Mouse (Mus musculus): ENCODE results near the gene Arl4a.

DNA sequence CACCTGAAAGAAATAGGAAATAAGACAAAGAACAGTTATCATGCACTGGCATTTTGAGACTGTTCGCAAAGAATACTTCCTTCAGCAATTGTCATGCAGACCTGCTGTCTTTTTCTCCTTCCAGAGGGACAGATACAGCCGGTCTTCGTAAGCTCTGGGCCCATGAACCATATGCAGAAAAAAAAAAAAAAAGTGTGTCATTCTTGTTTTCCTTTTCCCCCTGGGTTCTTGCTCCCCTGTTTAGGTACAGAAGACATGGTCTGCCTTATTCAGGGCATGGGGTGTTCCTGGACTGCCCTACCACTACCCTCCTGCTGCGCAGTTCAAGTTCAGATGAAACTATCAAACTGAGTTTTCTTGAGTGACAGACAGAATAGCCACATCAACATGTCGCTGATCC, 41.8 kb downstream of the Arl4a start:
- TF ChIP-seq POU5F1 (IDR thresholded peaks at IDR 0.05; ENCODE audit: borderline replicate concordance, low read length) (peak; percentile 46; the same call in 1 of the 2 replicates), CTCF (conservative IDR thresholded peaks at IDR 0.05; ENCODE audit: low read length) (no peak), NANOG (IDR thresholded peaks at IDR 0.05; ENCODE audit: borderline replicate concordance, low read length) (no peak)
